Mouse (Mus musculus) stomach, postnatal 0 days (tissue): ENCODE measurements around the gene Amz2. TPM values are rescaled to one million over a fixed set of nuclear protein-coding genes. Genes with fewer than 3 reads are reported as not detected.
"Not testable (repeated sequence)": the region's sequence is repeated elsewhere in the genome, so short reads cannot be mapped to it uniquely, and the experiment has no call there.

Experiments used
- ATAC-seq: fragments of 200-750 bp; cut with Nextera tagmentation; 2 replicates; pipeline ENCODE4 v1.8.0; 2017; ENCODE audit not compliant: low FRiP score, low TSS enrichment
- DNase-seq: peaks from one replicate; pipeline ENCODE4 v3.0.0-alpha.2; 2016; ENCODE audit warnings: low spot score
- H3K27ac ChIP-seq: fragments of 300-500 bp; sonication (generic); replicated peaks from 2 replicates; pipeline ENCODE4 v1.5.1; 2014; ENCODE audit warnings: mild to moderate bottlenecking, control low read depth
- H3K27me3 ChIP-seq: fragments of 300-500 bp; sonication (generic); 2 replicates; pipeline ENCODE4 v1.6.1; 2014; ENCODE audit warnings: low read length; ENCODE audit not compliant: control insufficient read depth, insufficient read depth
- H3K36me3 ChIP-seq: fragments of 300-500 bp; sonication (generic); 2 replicates; pipeline ENCODE4 v1.6.1; 2014; ENCODE audit warnings: low read length, mixed read lengths; ENCODE audit not compliant: control insufficient read depth, insufficient read depth
- H3K4me1 ChIP-seq: fragments of 300-500 bp; sonication (generic); replicated peaks from 2 replicates; pipeline ENCODE4 v1.6.1; 2014; ENCODE audit warnings: antibody characterized with exemption; ENCODE audit not compliant: control insufficient read depth, insufficient read depth
- H3K4me2 ChIP-seq: fragments of 300-500 bp; sonication (generic); replicated peaks from 2 replicates; pipeline ENCODE4 v1.6.1; 2014; ENCODE audit warnings: low read depth, mild to moderate bottlenecking, control low read depth, moderate library complexity
- H3K4me3 ChIP-seq: fragments of 300-500 bp; sonication (generic); 2 replicates; pipeline ENCODE4 v1.5.1; 2014; ENCODE audit warnings: low read depth, low read length, control low read depth
- H3K9ac ChIP-seq: fragments of 300-500 bp; sonication (generic); 2 replicates; pipeline ENCODE4 v1.6.1; 2014; ENCODE audit warnings: mild to moderate bottlenecking, low read length, control low read depth, mixed read lengths
- H3K9me3 ChIP-seq: fragments of 300-500 bp; sonication (generic); 2 replicates; pipeline ENCODE4 v1.6.1; 2016; ENCODE audit warnings: low read length; ENCODE audit not compliant: control insufficient read depth
- CTCF ChIP-seq: IDR thresholded peaks from 2 replicates; pipeline ENCODE4 v1.5.1; 2016; ENCODE audit warnings: antibody characterized with exemption, low read depth, mild to moderate bottlenecking, moderate library complexity
- EP300 ChIP-seq: optimal IDR thresholded peaks from 2 replicates; pipeline ENCODE3; 2016; ENCODE audit warnings: antibody characterized with exemption
- WGBS: fragments of 180-500 bp; shearing (Covaris S2); extraction: QIAGEN DNeasy Blood & Tissue Kit; methylation state at CpG from one replicate; pipeline ENCODE4 v1.1.7; 2014; 5-methylcytosine and 5-hydroxymethylcytosine counted together
- polyA plus RNA-seq: library from polyadenylated mRNA; unstranded; fragments of >200 nt; fragmentation: Nextera tagmentation; extraction: Ambion mirVana; gene quantifications from 2 replicates; pipeline ENCODE4 v1.2.1, GENCODE M21; 2015

Amz2 gene
- polyA plus RNA-seq, 1 experiment from 2014 or later, result 21.5 TPM

- no peak overlapping the region for H3K4me3 ChIP-seq
- ATAC-seq (peak; percentile 83), DNase-seq (peak; percentile 41)
- no peaks in the 10 kb centered on the region for H3K36me3 ChIP-seq
- H3K9ac ChIP-seq, result no peak overlapping the region
- TF ChIP-seq EP300 (no peak), CTCF (no peak)
- H3K9me3 ChIP-seq, result no peaks in the 10 kb centered on the region
- H3K27me3 ChIP-seq, result no peaks in the 10 kb centered on the region
- no peaks in the 10 kb centered on the region for H3K4me1 ChIP-seq
- H3K27ac ChIP-seq, result no peak overlapping the region; the same call in 1 of the 2 replicates
- H3K4me2 ChIP-seq, result no peak overlapping the region
- 63% methylated on average over 9 of the region's 10 CpGs for WGBS
Observed at GRCm38 (mm10) chr11:109487991-109488684, 62.4 kb downstream of the Amz2 start.

DNA sequence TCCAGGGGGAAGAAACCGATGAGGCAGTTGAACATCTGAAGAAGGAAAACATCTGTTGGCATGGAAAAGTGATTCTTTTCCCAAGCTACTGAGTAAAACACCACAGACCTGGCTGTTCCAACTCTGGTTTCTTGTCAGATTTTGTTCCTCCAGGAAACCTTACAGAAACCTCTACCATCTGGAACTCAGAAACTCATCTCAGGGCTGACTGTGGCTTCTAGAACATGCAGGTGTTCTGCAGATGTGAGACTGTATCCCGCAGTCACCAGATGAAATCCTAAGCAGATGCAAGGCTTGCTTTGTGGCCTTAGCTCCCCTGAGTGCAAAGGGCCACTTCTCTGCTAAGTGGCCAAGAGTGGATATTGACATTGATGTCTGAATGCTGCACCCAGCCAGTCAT, 64.0 kb downstream of the Amz2 start:
- Histone ChIP-seq H3K9me3 (no peaks in the 10 kb centered on the region), H3K9ac (no peak overlapping the region), H3K4me1 (no peaks in the 10 kb centered on the region), H3K27me3 (no peaks in the 10 kb centered on the region), H3K4me2 (no peak overlapping the region), H3K36me3 (no peaks in the 10 kb centered on the region), H3K4me3 (no peak overlapping the region), H3K27ac (no peak overlapping the region)
- TF ChIP-seq EP300 (no peak), CTCF (no peak)
- WGBS, result 73% methylated on average over 2 of the region's 2 CpGs
- ATAC-seq (no peak), DNase-seq (no peak)

GRCm38 (mm10) chr11:109491844-109492243, 66.1 kb downstream of the Amz2 start:
- DNase-seq (no peak), ATAC-seq (no peak)
- Histone ChIP-seq H3K27me3 (no peaks in the 10 kb centered on the region), H3K27ac (no peak overlapping the region), H3K4me2 (no peak overlapping the region), H3K4me1 (no peaks in the 10 kb centered on the region), H3K9ac (no peak overlapping the region), H3K36me3 (no peaks in the 10 kb centered on the region), H3K9me3 (no peaks in the 10 kb centered on the region), H3K4me3 (no peak overlapping the region)
- TF ChIP-seq CTCF (no peak), EP300 (no peak)
- WGBS, result 77% methylated on average over 4 of the region's 4 CpGs

- not testable (repeated sequence) for H3K27me3 ChIP-seq, H3K4me2 ChIP-seq, H3K9me3 ChIP-seq, H3K27ac ChIP-seq, ATAC-seq, H3K4me1 ChIP-seq, H3K4me3 ChIP-seq, DNase-seq, H3K9ac ChIP-seq, H3K36me3 ChIP-seq
- 72% methylated on average over 8 of the region's 8 CpGs for WGBS
Observed at GRCm38 (mm10) chr11:109492847-109493464, 67.2 kb downstream of the Amz2 start.

DNA sequence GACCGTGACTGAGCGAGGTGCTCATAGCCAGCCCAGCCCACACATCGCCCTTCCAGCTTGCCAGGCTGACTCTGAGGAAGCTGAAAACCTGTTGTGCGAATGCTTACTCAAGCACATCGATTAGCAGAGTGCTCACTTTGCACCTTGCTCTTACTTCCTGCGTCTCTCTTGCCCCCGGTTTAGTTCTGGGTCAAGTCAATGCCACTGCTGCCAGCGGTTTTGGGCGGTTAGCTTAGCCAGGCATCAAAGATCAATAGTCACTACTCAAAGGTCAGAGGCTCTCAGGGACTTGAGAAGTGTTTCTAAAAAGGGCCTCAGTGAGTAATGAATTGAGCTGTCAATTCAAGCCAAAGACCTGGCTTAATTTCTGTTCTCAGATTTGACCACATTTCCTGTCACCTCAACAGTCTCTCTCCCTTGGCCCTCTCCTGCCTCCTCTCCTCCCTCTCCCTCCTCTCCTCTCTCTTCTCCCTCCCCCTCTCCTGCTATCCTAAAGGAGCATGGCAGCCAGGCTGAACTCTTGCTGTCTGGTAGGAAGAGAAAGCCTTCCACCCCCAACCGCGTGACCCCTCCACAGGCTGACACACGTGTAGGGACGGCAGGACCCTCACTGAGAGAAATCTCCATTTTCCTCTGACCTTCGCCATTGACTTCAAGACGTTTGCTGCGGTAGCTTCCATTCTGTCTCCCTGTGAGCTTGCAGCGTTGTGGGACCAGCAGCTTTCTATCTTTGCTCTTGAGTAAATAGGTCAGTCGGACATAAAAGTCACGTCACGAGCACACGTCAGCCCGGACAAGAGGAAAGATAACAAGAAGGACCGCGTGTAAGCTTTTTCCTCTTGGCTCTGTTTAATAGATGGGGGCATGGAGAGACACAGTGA, 69.4 kb downstream of the Amz2 start:
- WGBS, result 53% methylated on average over 24 of the region's 24 CpGs
- Histone ChIP-seq H3K9me3 (no peaks in the 10 kb centered on the region), H3K27me3 (no peaks in the 10 kb centered on the region), H3K9ac (no peak overlapping the region), H3K4me1 (no peaks in the 10 kb centered on the region), H3K27ac (no peak overlapping the region), H3K4me3 (no peak overlapping the region), H3K36me3 (no peaks in the 10 kb centered on the region), H3K4me2 (no peak overlapping the region)
- ATAC-seq (peak; percentile 65), DNase-seq (peak; percentile 44)
- TF ChIP-seq EP300 (no peak), CTCF (no peak)
